Mouse (Mus musculus) intestine, postnatal 0 days (tissue): ENCODE measurements around the gene Ecsit. TPM values are rescaled to one million over a fixed set of nuclear protein-coding genes. Genes with fewer than 3 reads are reported as not detected.

ENCODE experiments used
- ATAC-seq: fragments of 200-750 bp; cut with Nextera tagmentation; 2 replicates; pipeline ENCODE4 v1.8.0; 2017; ENCODE audit warnings: mild to moderate bottlenecking, moderate TSS enrichment, moderate library complexity
- H3K27ac ChIP-seq: fragments of 300-500 bp; sonication (generic); 2 replicates; pipeline ENCODE4 v1.5.1; 2014; ENCODE audit warnings: mild to moderate bottlenecking, low read depth, low read length, moderate library complexity
- H3K27me3 ChIP-seq: fragments of 300-500 bp; sonication (generic); replicated peaks from 2 replicates; pipeline ENCODE4 v1.6.1; 2014; ENCODE audit warnings: low read length, mixed read lengths; ENCODE audit not compliant: control insufficient read depth, insufficient read depth
- H3K36me3 ChIP-seq: fragments of 300-500 bp; sonication (generic); 2 replicates; pipeline ENCODE4 v1.6.1; 2014; ENCODE audit warnings: mild to moderate bottlenecking, moderate library complexity; ENCODE audit not compliant: control insufficient read depth, insufficient read depth
- H3K4me1 ChIP-seq: fragments of 300-500 bp; sonication (generic); replicated peaks from 2 replicates; pipeline ENCODE4 v1.6.1; 2014; ENCODE audit warnings: antibody characterized with exemption, low read length, mixed read lengths; ENCODE audit not compliant: control insufficient read depth, insufficient read depth
- H3K4me2 ChIP-seq: fragments of 300-500 bp; sonication (generic); replicated peaks from 2 replicates; pipeline ENCODE4 v1.6.1; 2014; ENCODE audit warnings: low read depth, mild to moderate bottlenecking, moderate library complexity
- H3K4me3 ChIP-seq: fragments of 300-500 bp; sonication (generic); 2 replicates; pipeline ENCODE4 v1.5.1; 2014; ENCODE audit warnings: low read depth, low read length
- H3K9ac ChIP-seq: fragments of 300-500 bp; sonication (generic); 2 replicates; pipeline ENCODE4 v1.6.1; 2014; ENCODE audit warnings: mild to moderate bottlenecking, low read depth, low read length
- H3K9me3 ChIP-seq: fragments of 300-500 bp; sonication (generic); 2 replicates; pipeline ENCODE4 v1.6.1; 2016; ENCODE audit warnings: mixed run types; ENCODE audit not compliant: control insufficient read depth
- CTCF ChIP-seq: sonication (generic); IDR thresholded peaks from 2 replicates; pipeline ENCODE4 v1.5.1; 2016; ENCODE audit warnings: low read depth, mild to moderate bottlenecking, control low read depth, antibody characterized with exemption, moderate library complexity
- WGBS: fragments of 180-500 bp; shearing (Covaris S2); extraction: QIAGEN DNeasy Blood & Tissue Kit; methylation state at CpG from one replicate; pipeline ENCODE4 v1.1.7; 2014; 5-methylcytosine and 5-hydroxymethylcytosine counted together
- polyA plus RNA-seq: library from polyadenylated mRNA; unstranded; fragments of >200 nt; fragmentation: Nextera tagmentation; extraction: Ambion mirVana; gene quantifications from 2 replicates; pipeline ENCODE4 v1.2.1, GENCODE M21; 2015

The Ecsit gene
- polyA plus RNA-seq, 1 experiment from 2014 or later = 23.8 TPM

- 1% methylated on average over 24 of the region's 24 CpGs for whole genome bisulfite sequencing
- TF ChIP-seq CTCF = peak; percentile 86
- H3K9me3 ChIP-seq = no peaks in the 10 kb centered on the region
- H3K36me3 ChIP-seq = no peaks in the 10 kb centered on the region
- peak; percentile 65 for ATAC-seq
- peak overlapping the region; percentile 26 for H3K4me3 ChIP-seq
- H3K9ac ChIP-seq = peak overlapping the region; percentile 27; the same call in 1 of the 2 replicates
- peak overlapping the region; percentile 64 for H3K4me2 ChIP-seq
- peaks cover 23% of the 10 kb centered on the region for H3K27me3 ChIP-seq
- no peaks in the 10 kb centered on the region for H3K4me1 ChIP-seq
- no peak overlapping the region for H3K27ac ChIP-seq
These were observed 10.6 kb upstream of the Ecsit start for GRCm38 (mm10) chr9:22095854-22096307.

DNA sequence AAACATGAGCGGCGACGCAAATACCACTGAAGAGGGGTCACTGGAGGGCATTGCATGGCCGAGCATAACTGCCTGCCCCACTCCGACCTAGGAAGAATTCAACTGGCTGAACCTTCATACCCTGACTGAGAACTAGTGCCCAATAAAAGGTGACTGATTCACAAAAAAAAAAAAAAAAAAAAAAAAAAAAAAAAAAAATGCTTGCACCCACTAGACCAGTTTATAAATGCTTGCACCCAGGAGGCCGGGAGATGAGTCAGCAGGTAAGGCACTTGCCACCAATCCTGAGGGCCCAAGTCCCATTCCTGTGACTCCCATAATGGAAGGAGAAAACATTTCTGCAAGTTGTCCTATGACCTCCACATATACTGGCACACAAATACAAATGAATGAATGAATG lies 7.5 kb upstream of the Ecsit start:
- H3K4me3 ChIP-seq = no peak overlapping the region
- no peaks in the 10 kb centered on the region for H3K9me3 ChIP-seq
- WGBS = 79% methylated on average over 6 of the region's 6 CpGs
- H3K36me3 ChIP-seq = no peaks in the 10 kb centered on the region
- H3K27ac ChIP-seq = no peak overlapping the region
- TF ChIP-seq CTCF = no peak
- H3K9ac ChIP-seq = no peak overlapping the region
- H3K4me1 ChIP-seq = no peaks in the 10 kb centered on the region
- H3K27me3 ChIP-seq = 0 out of 2 replicates have a peak, but pooled peaks cover 3% of the 10 kb centered on the region
- no peak for ATAC-seq
- no peak overlapping the region for H3K4me2 ChIP-seq

DNA sequence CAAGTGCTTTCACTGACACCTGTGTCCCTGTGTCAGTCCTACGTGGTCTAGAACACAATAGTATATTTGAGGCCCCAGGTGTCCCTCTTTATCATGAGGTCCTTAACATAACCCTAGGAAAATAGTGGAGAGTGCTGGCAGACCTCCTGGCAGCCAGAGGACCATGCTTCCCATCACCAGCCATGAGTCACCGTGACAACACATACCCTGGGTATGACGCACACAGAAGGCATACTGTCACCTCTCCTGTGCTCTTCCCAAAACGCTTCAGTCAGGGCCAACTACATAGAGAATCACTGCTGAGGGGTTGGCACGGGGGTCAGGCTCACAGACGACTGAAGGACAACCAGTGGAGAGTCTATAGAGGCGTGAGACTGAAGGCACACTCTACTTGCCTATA lies 4.7 kb upstream of the Ecsit start:
- Histone ChIP-seq H3K9me3 (no peaks in the 10 kb centered on the region), H3K9ac (no peak overlapping the region), H3K4me3 (no peak overlapping the region), H3K36me3 (no peaks in the 10 kb centered on the region), H3K27ac (no peak overlapping the region), H3K4me1 (no peaks in the 10 kb centered on the region), H3K27me3 (0 out of 2 replicates have a peak, but pooled peaks cover 3% of the 10 kb centered on the region), H3K4me2 (no peak overlapping the region)
- WGBS = 82% methylated on average over 7 of the region's 7 CpGs
- no peak for TF ChIP-seq CTCF
- ATAC-seq = no peak

DNA sequence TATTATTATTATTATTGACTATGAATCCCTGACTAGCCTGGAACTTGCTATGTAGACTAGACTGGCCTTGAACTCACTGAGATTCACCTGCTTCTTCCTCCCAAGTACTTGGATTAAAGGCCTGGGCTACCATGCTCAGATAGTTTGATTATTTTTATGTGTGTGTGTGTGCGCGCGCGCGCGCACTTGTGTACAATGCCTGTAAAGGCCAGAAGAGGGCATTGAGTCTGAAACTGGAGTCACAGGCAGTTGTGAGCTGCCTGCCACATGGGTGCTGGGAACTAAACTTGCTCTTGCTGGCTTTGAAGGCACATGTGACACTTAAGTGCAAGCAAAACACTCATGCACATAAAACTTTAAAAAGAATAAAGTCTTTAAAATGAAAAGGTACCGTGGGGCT lies 4.0 kb upstream of the Ecsit start:
- no peaks in the 10 kb centered on the region for H3K4me1 ChIP-seq

GRCm38 (mm10) chr9:22087034-22087618 lies 1.9 kb upstream of the Ecsit start:
- H3K4me2 ChIP-seq = no peak overlapping the region
- WGBS = 83% methylated on average over 2 of the region's 2 CpGs
- H3K27me3 ChIP-seq = no peaks in the 10 kb centered on the region
- no peak overlapping the region for H3K27ac ChIP-seq
- ATAC-seq = no peak
- no peak for TF ChIP-seq CTCF
- no peak overlapping the region for H3K9ac ChIP-seq
- H3K4me3 ChIP-seq = no peak overlapping the region
- no peaks in the 10 kb centered on the region for H3K36me3 ChIP-seq
- H3K9me3 ChIP-seq = no peaks in the 10 kb centered on the region
- H3K4me1 ChIP-seq = no peaks in the 10 kb centered on the region

More for the DNA sequence above, 4.0 kb upstream of the Ecsit start:
- Histone ChIP-seq H3K27me3 (0 out of 2 replicates have a peak, but pooled peaks cover 3% of the 10 kb centered on the region), H3K27ac (no peak overlapping the region), H3K9me3 (no peaks in the 10 kb centered on the region), H3K4me3 (no peak overlapping the region), H3K36me3 (no peaks in the 10 kb centered on the region), H3K9ac (no peak overlapping the region), H3K4me2 (no peak overlapping the region)
- no peak for ATAC-seq
- WGBS = over 99% methylated on average over 7 of the region's 7 CpGs
- no peak for TF ChIP-seq CTCF

GRCm38 (mm10) chr9:22086012-22086411 lies 774 bp upstream of the Ecsit start:
- no peaks in the 10 kb centered on the region for H3K27me3 ChIP-seq
- peak overlapping the region; percentile 62 for H3K9ac ChIP-seq
- peak overlapping the region; percentile 84 for H3K4me2 ChIP-seq
- no peaks in the 10 kb centered on the region for H3K4me1 ChIP-seq
- peak overlapping the region; percentile 79; the same call in 1 of the 2 replicates for H3K27ac ChIP-seq
- H3K36me3 ChIP-seq = no peaks in the 10 kb centered on the region
- ATAC-seq = no peak
- H3K4me3 ChIP-seq = peak overlapping the region; percentile 78
- WGBS = 70% methylated on average over 6 of the region's 6 CpGs
- H3K9me3 ChIP-seq = no peaks in the 10 kb centered on the region
- no peak for TF ChIP-seq CTCF
